Mouse (Mus musculus): ENCODE measurements around the gene Ppp1r11.

- TF ChIP-seq CTCF (IDR thresholded peaks at IDR 0.05; ENCODE audit: control insufficient read depth, insufficient read depth, low read length) (no peak), POLR2A (IDR thresholded peaks at IDR 0.05; ENCODE audit: borderline replicate concordance, control insufficient read depth, low read depth, low read length) (no peak)
Measured at GRCm38 (mm10) chr17:36927496-36928120, 23.9 kb downstream of the Ppp1r11 start.

Data from bone marrow, adult 2 months (tissue).